In the genomic region with DNA sequence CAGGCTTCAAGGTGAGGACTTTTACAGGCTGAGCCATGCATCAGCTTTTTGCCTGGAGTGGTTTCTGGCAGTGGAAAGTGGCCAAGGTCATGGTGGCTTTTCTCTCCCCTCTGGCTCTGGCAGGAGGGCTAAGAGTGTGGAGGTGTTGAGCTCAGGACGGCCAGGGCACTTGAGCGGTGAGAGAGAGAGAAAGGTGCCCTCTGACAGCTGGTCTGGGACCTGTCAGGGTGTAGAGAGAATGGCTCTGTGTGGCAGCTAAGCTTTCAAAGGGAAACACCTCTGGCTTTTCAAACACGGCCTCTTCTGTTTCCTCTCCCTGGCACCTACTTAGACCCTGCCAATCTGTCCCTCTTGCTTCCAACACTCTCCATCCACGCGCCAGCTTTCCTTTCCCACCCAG, we compare ENCODE assay signal across 17 mouse cellular contexts.
DNase-seq lines count a peak whose midpoint lies in the region; ATAC-seq lines count a peak whose summit lies in the region.
"Had no signal": no experiment of that assay in that cellular context is flagged by ENCODE, and none has a peak within 500 bp of the region (broad histone marks: within the 10 kb centered on the region; RNA-seq: fewer than 3 reads in every experiment).

No protein-coding gene starts in this region.

- H3K4me3 ChIP-seq in heart, embryonic 12.5 days = no peak overlapping the region
- H3K4me3 ChIP-seq: intestine, embryonic 15.5 days; limb, embryonic 12.5 days had no signal

- no peak overlapping the region for H3K9ac ChIP-seq in heart, embryonic 12.5 days
- H3K9ac ChIP-seq: hindbrain, embryonic 14.5 days; intestine, embryonic 15.5 days; limb, embryonic 12.5 days had no signal

- 25% methylated on average over 5 of the region's 5 CpGs for WGBS in heart, embryonic 12.5 days

- H3K27ac ChIP-seq in heart, embryonic 12.5 days (ENCODE audit: poor library complexity, severe bottlenecking) = peak overlapping the region; percentile 93
- H3K27ac ChIP-seq: hindbrain, embryonic 14.5 days; intestine, embryonic 15.5 days; limb, embryonic 12.5 days had no signal

- no peaks in the 10 kb centered on the region for H3K36me3 ChIP-seq in heart, embryonic 12.5 days
- H3K36me3 ChIP-seq: intestine, embryonic 15.5 days; limb, embryonic 12.5 days had no signal

- intact Hi-C loops in heart, postnatal 25 days (cut with DNase I) = loop anchor here (5.0 kb wide), 1 partner anchor 126 kb away; no protein-coding TSS in a partner anchor

- no peaks in the 10 kb centered on the region; the same call in 1 of the 2 replicates for H3K27me3 ChIP-seq in heart, embryonic 12.5 days (replicated peaks)
- H3K27me3 ChIP-seq: intestine, embryonic 15.5 days; limb, embryonic 12.5 days; Patski had no signal

- peak; percentile 16 for DNase-seq in adrenal gland, postnatal 25 days
- peak; percentile 43 for DNase-seq in forelimb bud, embryonic 11.5 days (ENCODE audit: low read depth, low spot score)
- peak; percentile 34 for DNase-seq in heart, postnatal 25 days (ENCODE audit: low spot score)
- DNase-seq in embryo, embryonic 9.5 days (ENCODE audit: extremely low spot score) = no peak
- no peak for DNase-seq in MN1 (ENCODE audit: low spot score)
- no peak for DNase-seq in c-Kit-positive CD71-positive TER-119-positive erythroid progenitor cells, embryonic 14.5 days (ENCODE audit: low spot score)
- DNase-seq: cerebellum, adult 9-10 months; gastrocnemius, postnatal 36 days; kidney, postnatal 4 days; lung, postnatal 10 days had no signal

- peak; percentile 88 for ATAC-seq in heart, embryonic 12.5 days (ENCODE audit: insufficient number of reproducible peaks, low FRiP score)
- ATAC-seq: activated CD4-positive, CD25-positive, alpha-beta regulatory T cell, adult 4 months; intestine, embryonic 15.5 days; midbrain, embryonic 16.5 days; Patski had no signal

- H3K9me3 ChIP-seq in heart, embryonic 12.5 days (replicated peaks) = no peaks in the 10 kb centered on the region
- H3K9me3 ChIP-seq: intestine, embryonic 15.5 days; limb, embryonic 12.5 days had no signal

- peaks cover 18% of the 10 kb centered on the region for H3K4me1 ChIP-seq in heart, embryonic 12.5 days (replicated peaks)
- H3K4me1 ChIP-seq: intestine, embryonic 15.5 days; limb, embryonic 12.5 days had no signal

- H3K4me2 ChIP-seq in heart, embryonic 12.5 days = peak overlapping the region; percentile 22; the same call in 1 of the 2 replicates
- H3K4me2 ChIP-seq: hindbrain, embryonic 14.5 days; intestine, embryonic 15.5 days; limb, embryonic 12.5 days had no signal

Comparison
In these comparisons a context has a peak if more than half of its experiments do, and no peak if none do; other contexts are left out.
1. DNase-seq: peak in adrenal gland, postnatal 25 days (single experiment), forelimb bud, embryonic 11.5 days (single experiment) and heart, postnatal 25 days (single experiment); none in embryo, embryonic 9.5 days (single experiment), MN1 (single experiment) and c-Kit-positive CD71-positive TER-119-positive erythroid progenitor cells, embryonic 14.5 days (single experiment).